Mouse (Mus musculus) myocyte (in vitro differentiated cells): ENCODE measurements around the gene Stx18. TPM values are rescaled to one million over a fixed set of nuclear protein-coding genes. Genes with fewer than 3 reads are reported as not detected.

Experiments used
- H3K27me3 ChIP-seq: one replicate; pipeline ENCODE4 v1.6.1; 2011; ENCODE audit not compliant: control insufficient read depth, insufficient read depth, insufficient read length
- H3K36me3 ChIP-seq: one replicate; pipeline ENCODE4 v1.6.1; 2011; ENCODE audit not compliant: control insufficient read depth, insufficient read depth
- H3K4me2 ChIP-seq: one replicate; pipeline ENCODE4 v1.6.1; 2011; ENCODE audit warnings: low read depth, control low read depth
- H3K4me3 ChIP-seq: one replicate; pipeline ENCODE4 v1.5.1; 2011; ENCODE audit warnings: mild to moderate bottlenecking, control low read depth, moderate library complexity
- H3K79me2 ChIP-seq: one replicate; pipeline ENCODE4 v1.6.1; 2011; ENCODE audit not compliant: control insufficient read depth, insufficient read depth
- H3ac ChIP-seq: one replicate; pipeline ENCODE4 v1.6.1; 2011; ENCODE audit not compliant: control insufficient read depth, insufficient read length
- CEBPB ChIP-seq: IDR thresholded peaks from 2 replicates; pipeline ENCODE4 v1.6.1; 2011; ENCODE audit warnings: mild to moderate bottlenecking, moderate library complexity; ENCODE audit not compliant: poor library complexity, insufficient read depth, severe bottlenecking
- E2F4 ChIP-seq: IDR thresholded peaks from one replicate; pipeline ENCODE4 v1.6.1; 2011; ENCODE audit warnings: mild to moderate bottlenecking, control low read depth, moderate library complexity; ENCODE audit not compliant: insufficient read depth
- MAX ChIP-seq: IDR thresholded peaks from one replicate; pipeline ENCODE4 v1.6.1; 2011; ENCODE audit warnings: low read depth, mild to moderate bottlenecking, control low read depth
- MYOD1 ChIP-seq, 3 experiments: IDR thresholded peaks; one replicate each; pipeline ENCODE4 v1.6.1; 2011; ENCODE audit warnings: control low read depth in 2 of 3, low read depth in 2 of 3, mild to moderate bottlenecking in 2 of 3, moderate library complexity in 1 of 3; ENCODE audit not compliant: insufficient read length in 2 of 3, control insufficient read depth in 1 of 3
- MYOG ChIP-seq, 3 experiments: IDR thresholded peaks; one replicate each; pipeline ENCODE4 v1.6.1; 2011; ENCODE audit warnings: control low read depth in 2 of 3, low read depth in 2 of 3, mild to moderate bottlenecking in 2 of 3; ENCODE audit not compliant: insufficient read length in 2 of 3, control insufficient read depth in 1 of 3, insufficient read depth in 1 of 3
- POLR2A ChIP-seq: IDR thresholded peaks from one replicate; pipeline ENCODE4 v1.6.1; 2011; ENCODE audit warnings: low read depth, mild to moderate bottlenecking, control low read depth, moderate library complexity; ENCODE audit not compliant: insufficient read length
- POLR2AphosphoS2 ChIP-seq: IDR thresholded peaks from one replicate; pipeline ENCODE4 v1.6.1; 2011; ENCODE audit warnings: low read depth, control low read depth; ENCODE audit not compliant: insufficient read length
- REST ChIP-seq: IDR thresholded peaks from one replicate; pipeline ENCODE4 v1.6.1; 2011; ENCODE audit warnings: mild to moderate bottlenecking, control low read depth, moderate library complexity; ENCODE audit not compliant: insufficient read depth, insufficient read length
- SRF ChIP-seq: IDR thresholded peaks from one replicate; pipeline ENCODE4 v1.6.1; 2011; ENCODE audit warnings: low read depth; ENCODE audit not compliant: control insufficient read depth, insufficient read length
- TCF12 ChIP-seq: IDR thresholded peaks from one replicate; pipeline ENCODE4 v1.6.1; 2011; ENCODE audit warnings: mild to moderate bottlenecking, control low read depth; ENCODE audit not compliant: poor library complexity, insufficient read depth, severe bottlenecking
- TCF3 ChIP-seq: IDR thresholded peaks from one replicate; pipeline ENCODE4 v1.6.1; 2011; ENCODE audit warnings: low read depth, control low read depth; ENCODE audit not compliant: insufficient read length
- USF1 ChIP-seq: IDR thresholded peaks from one replicate; pipeline ENCODE4 v1.6.1; 2011; ENCODE audit warnings: low read depth, mild to moderate bottlenecking, control low read depth, moderate library complexity
- polyA plus RNA-seq: library from polyadenylated mRNA; unstranded; fragments of >200 nt; fragmentation: generic; extraction: Trizol; gene quantifications from one replicate; pipeline ENCODE4 v1.2.1, GENCODE M21; 2012; ENCODE audit warnings: missing spikeins

Stx18 gene
- polyA plus RNA-seq, 1 experiment = 24.9 TPM

DNA sequence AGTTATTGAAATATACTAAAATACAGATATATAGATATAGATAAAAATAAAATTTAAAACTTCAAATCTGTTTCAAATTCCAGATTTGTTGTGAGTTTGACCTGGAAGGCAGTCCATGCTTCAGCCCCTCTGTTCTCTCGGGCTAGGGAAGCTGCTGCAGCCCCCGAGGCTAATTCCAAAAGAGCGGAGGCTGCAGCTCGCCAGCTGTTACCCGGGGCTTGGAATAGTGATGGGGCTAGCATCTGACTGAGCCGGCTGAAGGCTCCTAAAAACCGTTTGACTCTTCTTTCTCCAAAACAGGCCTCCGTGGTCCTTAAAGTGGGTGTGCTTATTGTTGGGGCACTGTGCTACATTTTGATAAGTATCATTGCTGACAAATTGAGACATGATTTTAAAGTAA lies 46.1 kb downstream of the Stx18 start:
- H3K27me3 ChIP-seq = no peaks in the 10 kb centered on the region
- H3K4me3 ChIP-seq = no peak overlapping the region
- H3ac ChIP-seq = no peak overlapping the region
- H3K79me2 ChIP-seq = peaks cover 4% of the 10 kb centered on the region
- no peak overlapping the region for H3K4me2 ChIP-seq
- no peaks in the 10 kb centered on the region for H3K36me3 ChIP-seq
- no peak for TF ChIP-seq POLR2A

DNA sequence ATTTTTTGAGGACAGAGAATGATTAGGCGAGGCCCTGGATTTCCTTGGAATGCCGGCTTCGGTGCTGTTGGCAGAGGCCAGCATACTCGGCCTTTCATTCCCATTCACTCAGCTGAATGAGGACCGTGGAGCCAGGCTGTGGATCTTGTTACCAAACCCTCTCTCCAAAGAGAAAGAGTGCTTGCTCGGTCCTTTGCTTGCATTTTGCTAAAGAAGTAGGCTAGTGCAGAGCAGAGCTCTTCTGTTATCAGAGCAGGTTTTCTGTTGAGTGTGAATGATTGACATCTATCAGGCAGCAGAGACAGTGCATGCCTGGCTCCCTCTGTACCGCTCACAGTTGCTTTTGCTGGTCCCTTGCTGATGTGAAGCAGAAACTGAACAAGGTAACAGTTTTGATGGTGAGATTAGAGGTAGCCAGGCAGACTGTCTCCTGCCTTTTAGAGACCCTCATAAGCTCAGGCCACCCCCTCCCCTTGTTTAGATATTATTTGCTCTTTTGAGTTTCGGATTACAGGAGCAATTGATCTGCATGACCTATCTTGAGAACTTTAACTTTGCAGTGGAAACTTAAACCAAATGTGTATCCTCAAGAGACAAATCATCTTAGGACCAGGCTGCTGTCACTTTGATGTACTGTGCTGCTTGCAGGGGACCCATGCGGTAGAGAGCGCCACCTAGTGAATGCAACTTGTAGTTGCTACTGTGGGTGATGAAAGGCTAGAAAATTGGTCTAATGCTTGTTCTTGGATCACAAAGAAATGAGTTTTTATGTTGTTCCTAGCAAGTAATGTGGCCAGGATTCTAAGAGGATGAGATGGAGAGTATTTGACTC lies 47.2 kb downstream of the Stx18 start:
- no peak overlapping the region for H3K4me2 ChIP-seq
- H3K79me2 ChIP-seq = peaks cover 4% of the 10 kb centered on the region
- TF ChIP-seq MAX (no peak), MYOD1 (IDR thresholded peaks at IDR 0.05; ENCODE audit: control insufficient read depth in 1 of 3, insufficient read length in 2 of 3, low read depth in 2 of 3) (no peak), REST (no peak), USF1 (no peak), MYOG (IDR thresholded peaks at IDR 0.05; ENCODE audit: control insufficient read depth in 1 of 3, insufficient read depth in 1 of 3, insufficient read length in 2 of 3, low read depth in 2 of 3) (no peak), POLR2A (no peak), E2F4 (no peak), TCF3 (no peak), TCF12 (no peak), POLR2AphosphoS2 (no peak), CEBPB (no peak), SRF (no peak)
- H3ac ChIP-seq = no peak overlapping the region
- no peak overlapping the region for H3K4me3 ChIP-seq
- H3K27me3 ChIP-seq = no peaks in the 10 kb centered on the region
- no peaks in the 10 kb centered on the region for H3K36me3 ChIP-seq

DNA sequence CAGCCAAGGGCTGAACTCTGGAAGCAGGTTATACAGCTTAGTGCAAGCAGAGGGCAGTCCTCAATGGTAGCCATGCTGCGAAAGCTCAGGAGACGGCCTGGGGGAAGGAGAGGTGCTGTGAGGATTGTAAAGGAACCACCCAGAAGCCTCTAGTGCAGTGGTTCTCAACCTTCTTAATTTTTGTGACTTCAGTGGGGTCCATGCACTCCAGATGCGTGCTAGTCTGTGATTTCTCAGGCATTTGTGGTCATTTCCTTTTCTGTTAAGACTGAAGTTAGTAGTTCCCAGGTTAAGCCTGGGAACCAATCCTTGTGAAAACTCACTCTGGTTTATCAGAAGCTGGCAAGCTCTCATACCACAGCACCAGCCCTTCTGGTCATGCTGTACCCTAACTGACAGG lies 51.6 kb downstream of the Stx18 start:
- H3K27me3 ChIP-seq = no peaks in the 10 kb centered on the region
- H3K4me2 ChIP-seq = no peak overlapping the region
- no peak overlapping the region for H3K4me3 ChIP-seq
- no peak for TF ChIP-seq CEBPB
- TF ChIP-seq E2F4 = no peak
- no peak for TF ChIP-seq POLR2AphosphoS2
- TF ChIP-seq MYOG (IDR thresholded peaks at IDR 0.05; ENCODE audit: control insufficient read depth in 1 of 3, insufficient read depth in 1 of 3, insufficient read length in 2 of 3, low read depth in 2 of 3) = no peak
- no peak for TF ChIP-seq SRF
- TF ChIP-seq MYOD1 (IDR thresholded peaks at IDR 0.05; ENCODE audit: control insufficient read depth in 1 of 3, insufficient read length in 2 of 3, low read depth in 2 of 3) = no peak
- TF ChIP-seq POLR2A = no peak
- no peak for TF ChIP-seq MAX
- TF ChIP-seq TCF3 = no peak
- H3ac ChIP-seq = no peak overlapping the region
- peaks cover 4% of the 10 kb centered on the region for H3K79me2 ChIP-seq
- H3K36me3 ChIP-seq = no peaks in the 10 kb centered on the region

DNA sequence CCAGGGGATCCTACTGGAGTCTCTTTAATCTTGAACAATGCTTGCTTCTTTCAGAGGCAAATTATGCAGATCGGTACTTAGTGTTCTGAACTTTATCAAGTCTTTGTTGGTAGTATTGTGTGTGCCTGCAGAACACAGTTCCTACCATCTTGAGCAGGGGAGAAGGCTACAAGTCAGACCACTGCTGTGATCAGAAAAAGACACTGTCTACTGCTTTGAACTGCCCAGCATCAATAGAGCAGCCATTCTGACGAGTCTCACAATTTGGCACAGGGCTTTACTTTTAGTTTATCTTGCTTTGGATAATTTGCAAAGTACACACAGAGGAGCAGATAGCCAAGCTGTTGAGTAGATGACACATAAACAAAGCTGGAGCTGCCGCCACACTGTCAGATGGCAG lies 52.0 kb downstream of the Stx18 start:
- peaks cover 4% of the 10 kb centered on the region for H3K79me2 ChIP-seq
- no peaks in the 10 kb centered on the region for H3K36me3 ChIP-seq
- TF ChIP-seq USF1 = no peak
- TF ChIP-seq TCF3 = no peak
- no peak for TF ChIP-seq REST
- TF ChIP-seq POLR2A = no peak
- no peak for TF ChIP-seq MAX
- TF ChIP-seq SRF = no peak
- TF ChIP-seq MYOD1 (IDR thresholded peaks at IDR 0.05; ENCODE audit: control insufficient read depth in 1 of 3, insufficient read length in 2 of 3, low read depth in 2 of 3) = no peak
- TF ChIP-seq E2F4 = no peak
- no peak for TF ChIP-seq TCF12
- no peak for TF ChIP-seq POLR2AphosphoS2
- no peak for TF ChIP-seq MYOG (IDR thresholded peaks at IDR 0.05; ENCODE audit: control insufficient read depth in 1 of 3, insufficient read depth in 1 of 3, insufficient read length in 2 of 3, low read depth in 2 of 3)
- TF ChIP-seq CEBPB = no peak
- no peak overlapping the region for H3ac ChIP-seq
- H3K4me2 ChIP-seq = no peak overlapping the region
- no peak overlapping the region for H3K4me3 ChIP-seq
- H3K27me3 ChIP-seq = no peaks in the 10 kb centered on the region
